Mouse (Mus musculus): ENCODE measurements around the gene Eif5.

DNA sequence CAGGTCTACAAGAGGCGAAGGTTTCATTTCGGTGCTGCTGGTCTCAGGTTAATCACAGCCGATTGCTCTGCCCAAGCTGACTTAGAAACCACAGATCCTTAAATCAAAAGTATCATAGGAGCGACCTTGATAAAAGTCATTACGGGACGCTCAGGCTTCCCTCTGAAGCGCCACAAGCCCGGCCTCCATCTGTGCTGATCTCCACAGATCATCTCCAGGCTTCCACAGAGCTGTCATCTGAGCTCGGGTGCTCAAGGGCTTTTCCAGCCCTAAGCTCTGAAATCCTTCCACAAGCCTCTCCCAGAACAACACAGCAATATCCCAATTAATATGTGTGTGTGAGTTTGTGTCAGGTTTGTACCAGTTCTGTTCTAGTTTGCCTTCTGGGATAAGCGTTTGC, 29.9 kb upstream of the Eif5 start:
- TF ChIP-seq CTCF (IDR thresholded peaks at IDR 0.05; ENCODE audit: low read depth): no peak
- no peak for TF ChIP-seq EP300 (IDR thresholded peaks at IDR 0.05; ENCODE audit: low read depth)
